Mouse (Mus musculus): ENCODE results near the gene Atxn2.

- TF ChIP-seq HCFC1 (IDR thresholded peaks at IDR 0.05; ENCODE audit: borderline replicate concordance, insufficient read depth, low read length) (no peak), ZNF384 (IDR thresholded peaks at IDR 0.05; ENCODE audit: low read depth, low read length) (no peak), ZC3H11A (IDR thresholded peaks at IDR 0.05; ENCODE audit: borderline replicate concordance, low read depth, low read length) (no peak), CHD2 (IDR thresholded peaks at IDR 0.05; ENCODE audit: low read depth, low read length) (no peak)
Measured at GRCm38 (mm10) chr5:121823668-121824067, 112.5 kb downstream of the Atxn2 start.
